Mouse (Mus musculus): Measurements from ENCODE around the gene Htr3a. TPM values are rescaled to one million over a fixed set of nuclear protein-coding genes. Genes with fewer than 3 reads are reported as not detected.

Gene Htr3a
- polyA plus RNA-seq (2015; fragmentation: Nextera tagmentation; extraction: Ambion mirVana), result 0.78 and 0.86 TPM in 2 replicates

DNA sequence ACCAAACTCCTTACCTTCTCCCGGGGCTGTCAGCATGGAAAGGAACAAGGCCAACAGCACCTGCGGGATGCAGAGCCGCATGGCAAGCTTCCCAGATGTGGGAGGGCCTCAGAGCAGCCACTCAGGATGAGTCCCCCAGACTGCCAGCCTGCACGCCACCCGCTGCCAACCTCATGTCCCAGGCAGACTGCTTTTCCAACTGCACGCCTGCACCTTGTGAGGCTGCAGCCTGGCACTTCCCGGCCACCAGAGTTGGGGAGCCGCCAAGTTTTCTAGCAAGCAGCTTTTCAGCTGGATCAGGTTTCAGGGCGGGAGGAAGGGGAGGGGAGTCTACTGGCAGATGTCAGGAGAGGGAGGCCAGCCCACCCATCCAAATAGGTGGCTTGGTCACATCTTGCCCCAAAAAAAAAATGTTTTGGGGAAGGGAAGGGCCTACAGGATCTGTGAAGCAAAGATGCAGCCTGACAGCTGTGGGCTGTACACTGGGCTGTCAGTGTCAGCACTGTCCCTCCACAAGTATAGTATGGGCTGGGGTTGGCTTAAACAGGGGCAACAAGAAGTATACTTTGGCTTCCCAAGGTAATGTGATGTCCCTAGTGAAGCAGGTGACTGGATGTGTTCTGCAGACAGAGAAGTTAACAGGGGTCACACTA lies at the start of gene Htr3a:
Gene Htr3a (minus strand): TSS at position 215 of the 653 bp plus-strand sequence.
- no peak within 1 kb of the TSS for H3K9ac ChIP-seq (replicated peaks; ENCODE audit: low read length)
- no peak within 1 kb of the TSS for H3K4me3 ChIP-seq (ENCODE audit: low read length)
- WGBS, result 3% methylated on average over 9 of the region's 9 CpGs
- peak within 1 kb of the TSS; percentile 39 for H3K4me2 ChIP-seq (replicated peaks; ENCODE audit: low read depth, low read length)
- ATAC-seq (ENCODE audit: low FRiP score, low TSS enrichment), result peak; percentile 76; the same call in 1 of the 2 replicates
- no peak within 1 kb of the TSS for H3K27ac ChIP-seq (ENCODE audit: low read length)
- no peaks in the 10 kb centered on the region for H3K36me3 ChIP-seq (ENCODE audit: insufficient read depth, low read length)
- H3K9me3 ChIP-seq (ENCODE audit: low read length), result no peaks in the 10 kb centered on the region
- H3K4me1 ChIP-seq (ENCODE audit: insufficient read depth, low read length), result peaks cover 7% of the 10 kb centered on the region
- H3K27me3 ChIP-seq (ENCODE audit: insufficient read depth, low read length), result no peaks in the 10 kb centered on the region

DNA sequence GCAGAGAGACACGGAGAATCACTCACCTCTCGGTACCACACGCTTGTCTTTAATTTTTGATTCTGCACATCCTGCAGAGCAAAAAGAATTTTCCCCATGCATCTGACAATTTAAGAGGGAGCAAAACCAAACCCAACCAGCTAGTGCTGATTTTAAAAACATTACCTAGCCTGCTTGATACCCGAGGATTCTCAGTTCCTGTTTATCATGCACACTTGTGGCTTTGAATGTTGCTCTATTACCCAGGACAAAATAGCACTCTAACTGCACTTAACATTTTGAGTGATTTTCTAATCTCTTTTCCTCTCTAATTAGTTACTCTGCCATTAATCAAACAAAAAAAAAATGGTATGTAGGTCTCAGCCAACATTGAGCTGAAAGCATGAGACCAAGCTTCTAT lies 36.7 kb upstream of the Htr3a start:
- H3K27me3 ChIP-seq (ENCODE audit: insufficient read depth, low read length), result no peaks in the 10 kb centered on the region
- ATAC-seq (ENCODE audit: low FRiP score, low TSS enrichment), result no peak
- H3K4me1 ChIP-seq (ENCODE audit: insufficient read depth, low read length), result no peaks in the 10 kb centered on the region
- 92% methylated on average over 4 of the region's 4 CpGs for WGBS
- H3K9me3 ChIP-seq (ENCODE audit: low read length), result no peaks in the 10 kb centered on the region
- no peak overlapping the region for H3K4me2 ChIP-seq (replicated peaks; ENCODE audit: low read depth, low read length)
- H3K9ac ChIP-seq (replicated peaks; ENCODE audit: low read length), result no peak overlapping the region
- H3K27ac ChIP-seq (ENCODE audit: low read length), result no peak overlapping the region
- no peaks in the 10 kb centered on the region for H3K36me3 ChIP-seq (ENCODE audit: insufficient read depth, low read length)
- no peak overlapping the region for H3K4me3 ChIP-seq (ENCODE audit: low read length)

DNA sequence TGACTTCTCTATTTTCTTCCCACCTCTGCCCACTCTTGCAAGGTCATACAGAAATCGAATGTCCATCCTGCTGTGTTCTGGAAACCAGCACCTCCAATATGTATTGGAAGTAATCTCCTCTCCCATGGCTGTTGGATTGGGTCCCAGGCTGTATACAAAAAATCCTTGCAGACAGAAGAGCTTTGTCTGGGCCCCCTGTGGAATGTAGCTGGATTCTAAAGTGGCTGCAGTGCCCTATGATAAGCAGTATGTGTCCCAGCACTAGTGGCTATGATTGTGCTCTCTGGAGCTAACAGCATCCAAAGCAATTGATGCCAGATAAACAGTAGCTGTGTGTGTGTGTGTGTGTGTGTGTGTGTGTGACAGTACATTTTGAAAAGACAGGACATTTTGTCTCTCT lies 31.4 kb upstream of the Htr3a start:
- Histone ChIP-seq H3K27ac (ENCODE audit: low read length) (no peak overlapping the region), H3K9me3 (ENCODE audit: low read length) (no peaks in the 10 kb centered on the region), H3K36me3 (ENCODE audit: insufficient read depth, low read length) (no peaks in the 10 kb centered on the region), H3K4me1 (ENCODE audit: insufficient read depth, low read length) (no peaks in the 10 kb centered on the region), H3K4me2 (replicated peaks; ENCODE audit: low read depth, low read length) (no peak overlapping the region), H3K4me3 (ENCODE audit: low read length) (no peak overlapping the region), H3K9ac (replicated peaks; ENCODE audit: low read length) (no peak overlapping the region), H3K27me3 (ENCODE audit: insufficient read depth, low read length) (no peaks in the 10 kb centered on the region)
- no peak for ATAC-seq (ENCODE audit: low FRiP score, low TSS enrichment)
- WGBS, result 81% methylated on average over 1 of the region's 1 CpGs

DNA sequence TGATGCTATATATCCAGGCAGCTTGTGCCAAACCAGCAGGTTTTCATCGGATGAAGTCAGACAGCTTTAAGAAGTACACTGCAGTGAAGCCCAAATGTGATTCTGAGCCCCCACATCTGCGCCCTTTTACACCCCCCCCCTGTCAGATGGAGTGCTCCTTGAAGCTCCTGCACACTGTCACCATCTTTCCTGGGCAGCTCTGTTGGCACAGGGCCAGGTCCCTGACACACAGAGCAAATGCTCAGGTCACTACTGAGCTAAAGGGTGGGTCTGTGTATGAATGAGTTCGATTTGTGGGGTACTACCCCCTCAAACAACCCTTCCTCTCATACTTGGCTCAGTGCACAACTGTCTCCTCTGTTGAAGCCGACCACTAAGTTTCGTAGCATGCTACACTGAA lies 18.5 kb upstream of the Htr3a start:
- H3K27me3 ChIP-seq (ENCODE audit: insufficient read depth, low read length), result peaks cover 4% of the 10 kb centered on the region; the same call in 1 of the 2 replicates
- no peaks in the 10 kb centered on the region for H3K36me3 ChIP-seq (ENCODE audit: insufficient read depth, low read length)
- H3K9me3 ChIP-seq (ENCODE audit: low read length), result no peaks in the 10 kb centered on the region
- H3K27ac ChIP-seq (ENCODE audit: low read length), result no peak overlapping the region
- 80% methylated on average over 5 of the region's 5 CpGs for WGBS
- no peak overlapping the region for H3K9ac ChIP-seq (replicated peaks; ENCODE audit: low read length)
- no peak overlapping the region for H3K4me2 ChIP-seq (replicated peaks; ENCODE audit: low read depth, low read length)
- H3K4me3 ChIP-seq (ENCODE audit: low read length), result no peak overlapping the region
- ATAC-seq (ENCODE audit: low FRiP score, low TSS enrichment), result no peak
- H3K4me1 ChIP-seq (ENCODE audit: insufficient read depth, low read length), result no peaks in the 10 kb centered on the region

DNA sequence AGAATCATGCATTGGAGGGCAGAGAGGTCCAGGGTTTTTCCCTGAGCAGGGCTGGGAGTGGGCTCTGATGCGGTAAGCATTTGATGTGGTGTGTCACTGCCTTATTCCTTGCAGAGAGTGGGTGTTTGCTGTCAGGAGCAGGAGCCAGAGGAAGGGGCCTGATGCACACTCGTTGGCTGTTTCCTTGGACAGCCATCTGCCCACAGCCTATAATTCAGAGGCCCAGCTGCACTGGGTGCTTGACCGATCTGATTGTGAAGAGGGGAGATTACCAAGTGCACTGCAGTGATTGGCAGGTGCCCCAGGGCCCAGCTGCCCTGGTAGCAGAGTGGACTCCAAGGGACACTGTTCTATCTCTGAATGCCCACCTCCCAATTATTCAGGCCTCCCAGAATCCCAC lies 17.9 kb upstream of the Htr3a start:
- Histone ChIP-seq H3K4me3 (ENCODE audit: low read length) (no peak overlapping the region), H3K9ac (replicated peaks; ENCODE audit: low read length) (no peak overlapping the region), H3K4me1 (ENCODE audit: insufficient read depth, low read length) (no peaks in the 10 kb centered on the region), H3K27me3 (ENCODE audit: insufficient read depth, low read length) (peaks cover 4% of the 10 kb centered on the region; the same call in 1 of the 2 replicates), H3K4me2 (replicated peaks; ENCODE audit: low read depth, low read length) (no peak overlapping the region), H3K9me3 (ENCODE audit: low read length) (no peaks in the 10 kb centered on the region), H3K36me3 (ENCODE audit: insufficient read depth, low read length) (no peaks in the 10 kb centered on the region), H3K27ac (ENCODE audit: low read length) (no peak overlapping the region)
- ATAC-seq (ENCODE audit: low FRiP score, low TSS enrichment), result no peak
- WGBS, result 55% methylated on average over 3 of the region's 3 CpGs

DNA sequence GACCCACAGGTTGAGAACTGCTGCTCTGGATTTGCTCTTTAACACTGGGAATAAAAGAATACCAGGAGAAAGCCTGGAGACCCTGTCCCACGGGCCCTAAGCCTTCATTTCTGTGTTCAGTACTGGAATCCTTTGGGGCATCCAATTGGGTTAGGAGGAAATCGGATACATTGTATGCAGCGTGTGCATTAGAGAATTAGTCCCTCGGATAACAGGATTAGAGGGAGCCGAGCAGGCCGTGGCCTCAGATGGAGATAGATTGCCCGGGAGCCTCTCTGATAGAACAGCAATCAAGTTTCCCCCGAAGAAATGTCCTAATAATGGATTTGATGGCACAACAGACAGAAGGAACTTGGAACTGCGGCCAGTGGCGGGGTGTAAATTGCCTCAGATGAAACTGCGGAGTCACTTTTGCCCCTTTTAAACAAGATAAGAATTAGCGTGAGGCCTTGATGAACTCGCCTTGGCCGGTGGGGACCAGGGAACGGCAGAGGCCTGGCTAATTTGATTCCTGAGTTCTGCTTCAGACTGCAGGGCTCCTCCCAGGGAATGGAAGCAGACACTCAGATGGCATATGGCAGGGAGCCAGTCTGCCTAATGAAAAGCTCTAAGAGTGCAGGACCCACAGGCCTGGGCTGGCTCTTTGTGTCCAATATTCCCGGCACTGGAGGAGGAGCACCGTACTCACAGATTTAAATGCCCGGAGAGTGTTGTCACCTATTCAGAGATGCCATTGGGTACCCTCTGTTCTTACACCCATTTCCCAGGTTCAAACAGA lies 5.3 kb upstream of the Htr3a start:
- Histone ChIP-seq H3K36me3 (ENCODE audit: insufficient read depth, low read length) (no peaks in the 10 kb centered on the region), H3K27ac (ENCODE audit: low read length) (no peak overlapping the region), H3K9me3 (ENCODE audit: low read length) (no peaks in the 10 kb centered on the region), H3K27me3 (ENCODE audit: insufficient read depth, low read length) (no peaks in the 10 kb centered on the region), H3K4me1 (ENCODE audit: insufficient read depth, low read length) (peaks cover under 1% of the 10 kb centered on the region; the same call in 1 of the 2 replicates), H3K4me3 (ENCODE audit: low read length) (no peak overlapping the region), H3K9ac (replicated peaks; ENCODE audit: low read length) (no peak overlapping the region), H3K4me2 (replicated peaks; ENCODE audit: low read depth, low read length) (no peak overlapping the region)
- no peak for ATAC-seq (ENCODE audit: low FRiP score, low TSS enrichment)
- 79% methylated on average over 18 of the region's 18 CpGs for WGBS

DNA sequence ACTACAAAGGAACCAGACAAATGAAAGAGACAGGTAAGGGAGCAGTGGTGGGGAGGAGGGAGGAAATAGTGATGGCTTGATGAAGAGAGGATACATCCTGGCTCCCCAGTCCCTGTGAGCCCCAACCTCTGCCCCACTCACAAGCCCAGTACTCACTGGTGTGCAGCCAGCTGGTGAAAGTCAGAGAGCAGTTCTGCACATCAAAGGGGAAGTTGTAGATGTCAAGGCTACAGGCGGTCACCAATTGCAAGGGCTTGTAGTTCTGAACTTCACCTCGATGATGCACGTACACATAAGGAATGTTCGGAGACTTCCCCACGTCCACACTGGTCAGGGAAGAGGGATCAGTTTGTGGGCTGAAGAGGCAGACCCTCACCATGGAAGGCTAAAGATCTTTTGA lies 6.5 kb downstream of the Htr3a start:
- no peaks in the 10 kb centered on the region for H3K4me1 ChIP-seq (ENCODE audit: insufficient read depth, low read length)
- H3K4me3 ChIP-seq (ENCODE audit: low read length), result no peak overlapping the region
- no peaks in the 10 kb centered on the region for H3K27me3 ChIP-seq (ENCODE audit: insufficient read depth, low read length)
- no peak for ATAC-seq (ENCODE audit: low FRiP score, low TSS enrichment)
- 38% methylated on average over 5 of the region's 5 CpGs for WGBS
- H3K9ac ChIP-seq (replicated peaks; ENCODE audit: low read length), result no peak overlapping the region
- H3K36me3 ChIP-seq (ENCODE audit: insufficient read depth, low read length), result no peaks in the 10 kb centered on the region
- no peak overlapping the region for H3K27ac ChIP-seq (ENCODE audit: low read length)
- no peak overlapping the region for H3K4me2 ChIP-seq (replicated peaks; ENCODE audit: low read depth, low read length)
- H3K9me3 ChIP-seq (ENCODE audit: low read length), result no peaks in the 10 kb centered on the region

DNA sequence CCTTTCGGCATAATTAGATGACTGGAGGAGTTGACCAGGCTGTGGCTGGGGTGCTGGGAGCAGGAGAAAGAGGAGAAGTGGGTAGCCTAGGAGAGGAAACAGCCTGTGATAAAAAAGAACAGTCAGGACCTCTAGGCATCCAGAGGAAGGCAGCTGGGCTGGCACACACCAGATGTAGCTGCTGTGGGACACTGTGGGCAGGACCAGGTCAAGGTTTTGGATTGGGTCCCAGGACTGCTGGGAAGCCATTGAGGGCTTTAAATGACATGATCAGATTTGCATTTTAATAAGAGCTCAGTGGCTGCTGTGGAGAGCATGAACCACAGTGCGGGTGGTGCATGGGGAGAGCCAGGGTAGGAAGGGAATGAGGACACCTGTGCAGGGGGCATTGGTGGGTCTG lies 7.1 kb downstream of the Htr3a start:
- Histone ChIP-seq H3K9me3 (ENCODE audit: low read length) (no peaks in the 10 kb centered on the region), H3K9ac (replicated peaks; ENCODE audit: low read length) (no peak overlapping the region), H3K27ac (ENCODE audit: low read length) (no peak overlapping the region), H3K4me2 (replicated peaks; ENCODE audit: low read depth, low read length) (no peak overlapping the region), H3K4me3 (ENCODE audit: low read length) (no peak overlapping the region), H3K4me1 (ENCODE audit: insufficient read depth, low read length) (no peaks in the 10 kb centered on the region), H3K36me3 (ENCODE audit: insufficient read depth, low read length) (no peaks in the 10 kb centered on the region), H3K27me3 (ENCODE audit: insufficient read depth, low read length) (no peaks in the 10 kb centered on the region)
- no peak for ATAC-seq (ENCODE audit: low FRiP score, low TSS enrichment)
- 68% methylated on average over 2 of the region's 2 CpGs for WGBS

DNA sequence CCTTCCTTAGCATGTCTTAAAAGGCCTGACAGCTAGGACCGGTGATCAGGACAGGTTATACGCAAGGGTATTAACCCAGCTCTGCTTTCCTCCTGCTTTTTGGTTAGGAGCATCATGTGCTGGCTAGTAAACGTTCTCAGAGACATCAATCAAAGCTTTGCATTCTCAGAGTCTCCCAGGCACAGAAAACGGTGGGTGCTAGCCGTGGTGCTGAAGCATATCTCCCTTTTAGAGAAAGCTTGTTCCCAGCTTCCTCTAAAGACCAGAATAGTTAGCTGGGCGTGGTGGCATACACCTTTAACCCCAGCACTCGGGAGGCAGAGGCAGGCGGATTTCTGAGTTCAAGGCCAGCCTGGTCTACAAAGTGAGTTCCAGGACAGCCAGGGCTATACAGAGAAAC lies 12.3 kb downstream of the Htr3a start:
- Histone ChIP-seq H3K9me3 (ENCODE audit: low read length) (no peaks in the 10 kb centered on the region), H3K27me3 (ENCODE audit: insufficient read depth, low read length) (peaks cover 4% of the 10 kb centered on the region; the same call in 1 of the 2 replicates), H3K27ac (ENCODE audit: low read length) (no peak overlapping the region), H3K4me1 (ENCODE audit: insufficient read depth, low read length) (no peaks in the 10 kb centered on the region), H3K4me3 (ENCODE audit: low read length) (no peak overlapping the region), H3K36me3 (ENCODE audit: insufficient read depth, low read length) (no peaks in the 10 kb centered on the region), H3K9ac (replicated peaks; ENCODE audit: low read length) (no peak overlapping the region), H3K4me2 (replicated peaks; ENCODE audit: low read depth, low read length) (no peak overlapping the region)
- no peak for ATAC-seq (ENCODE audit: low FRiP score, low TSS enrichment)
- 21% methylated on average over 8 of the region's 8 CpGs for WGBS

Measured in kidney, embryonic 16.5 days (tissue).